Mouse (Mus musculus) kidney, adult 2 months (tissue): ENCODE measurements around the gene Adamts17.

ENCODE experiments used
- CTCF ChIP-seq: fragments of 200-500 bp; conservative IDR thresholded peaks from 2 replicates; pipeline ENCODE4 v1.5.1; 2011; ENCODE audit warnings: low read depth, mild to moderate bottlenecking, control low read depth, low read length, moderate library complexity, mixed read lengths; ENCODE audit not compliant: insufficient read depth, insufficient read length
- POLR2A ChIP-seq: fragments of 200-500 bp; IDR thresholded peaks from one replicate; pipeline ENCODE4 v1.6.1; 2011; ENCODE audit warnings: low read depth, low read length, control low read depth

DNA sequence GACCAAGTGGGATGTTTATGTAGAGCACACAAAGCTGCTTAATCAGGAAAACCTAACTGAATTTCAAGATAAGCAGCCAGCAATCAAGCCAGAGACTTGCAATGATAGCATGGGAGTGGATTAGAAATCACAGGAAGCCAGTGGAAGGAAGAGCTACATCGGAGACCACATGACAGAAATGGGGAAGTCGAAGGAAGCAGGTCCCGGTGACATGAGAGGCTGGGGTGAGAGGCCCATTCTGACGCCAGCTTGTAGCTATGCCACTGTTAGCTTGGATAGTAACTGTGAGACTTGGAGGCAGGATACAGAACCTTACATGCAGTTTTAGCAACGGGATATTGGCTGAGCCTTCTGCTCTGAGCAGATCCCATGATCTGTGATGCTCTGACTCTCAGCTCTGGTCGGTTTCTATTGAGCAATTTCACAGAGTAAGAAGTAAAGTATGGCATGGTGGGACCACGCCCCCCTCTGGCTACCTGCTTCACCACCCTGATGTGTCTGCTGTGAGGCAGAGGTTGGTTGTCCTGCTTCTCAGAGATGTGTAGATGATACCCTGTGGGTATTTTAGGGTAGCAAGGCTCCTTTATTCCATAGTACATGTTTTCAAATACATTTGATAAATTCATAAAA lies 211.7 kb downstream of the Adamts17 start:
- TF ChIP-seq POLR2A: no peak
- no peak for TF ChIP-seq CTCF
